Mouse (Mus musculus) heart, postnatal 0 days (tissue): ENCODE data around the gene Gtf2h3.

Source experiments
- CTCF ChIP-seq: IDR thresholded peaks from 2 replicates; pipeline ENCODE4 v1.5.1; 2016; ENCODE audit warnings: antibody characterized with exemption, control low read depth, low read depth
- EP300 ChIP-seq: IDR thresholded peaks from 2 replicates; pipeline ENCODE4 v1.6.1; 2016; ENCODE audit warnings: antibody characterized with exemption, low read depth

GRCm38 (mm10) chr5:124629641-124630040, 50.7 kb downstream of the Gtf2h3 start:
- TF ChIP-seq CTCF: no peak
- no peak for TF ChIP-seq EP300
